Mouse (Mus musculus): ENCODE data around the gene Bpifb2.
A peak's percentile ranks its signal among the peaks of the same experiment; 100 is the strongest.
"Not testable (repeated sequence)": the region's sequence is repeated elsewhere in the genome, so short reads cannot be mapped to it uniquely, and the experiment has no call there.

The Bpifb2 gene

DNA sequence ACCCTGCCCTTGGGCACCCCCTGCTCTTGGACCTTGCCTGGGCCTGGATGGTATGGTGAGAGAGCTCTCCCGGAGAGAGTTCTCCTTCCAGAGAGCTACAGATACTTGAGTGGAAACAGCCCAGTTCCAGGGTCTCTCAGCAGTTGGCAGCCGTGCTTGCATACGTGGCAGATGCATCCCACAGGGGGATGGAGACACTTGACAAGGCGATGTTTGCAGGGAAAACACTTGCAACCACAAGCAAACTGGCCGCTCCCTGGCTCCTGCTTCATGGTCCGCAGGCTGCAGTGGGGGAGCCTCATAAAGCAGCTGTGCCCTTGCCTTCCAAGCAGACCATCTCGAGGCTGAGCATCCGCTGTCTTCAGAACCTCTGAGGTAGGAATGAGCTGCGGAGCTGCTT lies at the start of gene Bpifb2:
Bpifb2 (plus strand) TSS at position 301 of the 400 bp plus-strand sequence.
- no peak for DNase-seq (ENCODE audit: low spot score in 2 of 2)

DNA sequence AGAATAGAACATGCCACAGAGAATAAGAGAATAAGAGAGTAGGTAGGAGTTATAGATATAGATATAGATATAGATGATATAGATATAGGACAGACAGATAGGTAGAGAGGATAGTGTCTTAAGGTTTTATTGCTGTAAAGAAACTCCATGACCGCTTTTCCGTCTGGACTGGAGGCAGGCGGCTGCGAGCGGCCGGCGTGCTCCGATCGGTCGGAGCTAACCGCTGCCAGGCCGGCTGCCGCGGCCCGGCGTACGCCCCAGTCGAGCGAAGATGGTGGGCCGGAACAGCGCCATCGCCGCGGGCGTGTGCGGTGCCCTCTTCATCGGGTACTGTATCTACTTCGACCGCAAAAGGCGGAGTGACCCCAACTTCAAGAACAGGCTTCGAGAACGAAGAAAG lies 48.9 kb upstream of the Bpifb2 start:
- not testable (repeated sequence) for DNase-seq (ENCODE audit: low spot score in 2 of 2)

DNA sequence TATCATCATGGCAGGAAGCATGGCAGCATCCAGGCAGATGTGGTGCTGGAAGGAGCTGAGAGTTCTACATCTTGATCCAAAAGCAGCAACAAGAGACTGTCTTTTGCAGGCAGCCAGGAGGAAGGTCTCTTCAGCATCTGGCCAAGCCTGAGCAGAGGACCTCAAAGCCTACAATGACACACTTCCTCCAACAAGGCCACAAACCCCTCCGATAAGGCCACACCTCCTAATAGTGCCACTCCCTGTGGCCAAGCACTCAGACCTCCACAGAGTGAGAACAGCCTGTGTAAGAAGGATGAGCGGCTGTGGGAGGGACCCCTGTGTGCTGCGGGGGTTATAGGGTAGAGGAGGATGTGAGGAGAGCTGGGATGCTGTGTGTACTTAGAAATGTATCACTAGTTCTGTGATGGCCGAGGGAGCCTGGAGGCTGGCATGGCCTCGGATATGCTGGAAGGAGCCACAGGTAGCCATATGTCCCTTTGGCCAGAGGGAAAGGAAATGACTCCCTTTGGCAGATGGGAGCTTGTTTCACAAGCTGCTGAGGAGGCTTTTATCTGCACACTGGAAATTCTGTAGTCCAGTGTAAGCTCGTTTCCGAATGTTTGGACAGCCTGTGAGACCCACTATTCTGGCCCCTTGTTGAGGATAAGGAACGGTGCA lies 47.5 kb upstream of the Bpifb2 start:
- DNase-seq (ENCODE audit: low spot score in 2 of 2) = no peak

DNA sequence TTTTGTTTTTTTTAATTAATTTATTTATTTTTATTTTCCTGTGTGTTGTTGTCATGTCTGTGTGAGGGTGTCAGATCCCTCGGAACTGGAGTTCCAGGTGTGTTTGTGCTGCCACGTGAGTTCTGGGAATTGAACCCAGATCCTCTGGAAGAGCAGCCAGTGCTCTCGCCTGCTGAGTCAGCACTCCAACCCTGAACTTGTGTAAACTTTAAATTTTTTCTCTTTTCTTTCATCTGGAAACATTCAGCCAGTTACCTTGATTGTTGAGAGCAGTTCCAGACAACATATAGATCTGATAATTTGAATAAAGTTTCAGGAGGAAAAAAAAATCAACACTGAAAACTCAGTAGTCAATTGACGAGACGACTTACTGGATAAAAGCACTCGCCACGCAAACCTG lies 46.1 kb upstream of the Bpifb2 start:
- DNase-seq (ENCODE audit: low spot score in 2 of 2) = no peak

DNA sequence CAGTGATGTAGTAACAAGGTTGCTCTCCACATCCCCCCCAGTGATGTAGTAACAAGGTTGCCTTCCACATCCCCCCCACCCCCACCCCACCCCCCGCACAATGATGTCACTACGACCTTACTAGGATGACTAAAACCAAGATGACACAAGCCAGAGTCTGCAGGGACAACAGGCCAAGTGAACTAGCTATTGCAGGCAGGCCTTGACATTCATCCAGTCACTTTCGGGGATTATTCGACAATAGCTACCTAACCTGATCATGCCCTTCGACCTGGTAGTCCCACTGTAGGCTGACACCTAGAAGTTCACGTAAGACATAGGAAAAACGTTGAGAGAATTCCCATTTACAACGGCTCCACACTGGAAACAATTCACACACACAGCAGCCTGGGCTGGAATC lies 41.6 kb upstream of the Bpifb2 start:
- DNase-seq (ENCODE audit: low spot score in 2 of 2) = no peak

DNA sequence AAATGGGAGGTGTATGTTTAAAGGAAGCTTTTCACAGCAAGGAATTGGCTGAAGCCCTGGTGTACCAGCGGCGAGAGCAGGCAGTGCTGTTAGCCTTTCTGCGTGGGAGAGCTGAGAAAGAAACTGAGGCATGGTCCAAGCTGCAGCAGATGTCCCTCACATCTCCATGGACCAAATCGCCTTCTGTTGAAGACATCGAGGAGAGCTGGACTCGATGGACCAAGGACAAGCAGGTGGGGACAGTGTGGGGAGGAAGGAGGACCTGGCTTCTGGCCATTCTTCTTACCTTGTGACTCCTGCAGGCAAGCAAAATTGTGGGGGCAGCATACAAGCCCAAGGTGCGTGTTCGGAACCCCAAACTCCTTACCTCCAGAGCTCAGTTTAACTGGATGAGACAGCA lies 32.0 kb upstream of the Bpifb2 start:
- no peak for DNase-seq (ENCODE audit: low spot score in 2 of 2)

DNA sequence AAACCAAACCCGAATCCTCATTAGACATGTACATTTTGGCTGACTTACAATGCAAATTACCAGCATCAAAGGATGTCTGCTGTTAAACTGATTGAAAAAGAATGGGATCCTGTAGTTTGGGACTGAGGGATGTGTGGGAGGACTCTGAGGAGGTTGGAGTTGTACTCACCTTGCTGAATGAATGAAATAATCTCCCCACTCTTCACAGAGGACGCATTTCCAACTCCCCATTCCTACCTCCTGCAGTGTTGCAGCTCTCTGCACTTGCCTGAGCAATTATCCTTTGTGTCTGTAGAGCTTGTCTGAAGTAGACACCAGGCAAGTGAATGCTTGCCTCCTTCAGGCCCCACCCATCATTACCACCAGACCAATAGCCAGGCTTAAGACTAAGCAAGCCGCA lies 26.5 kb upstream of the Bpifb2 start:
- DNase-seq (ENCODE audit: low spot score in 2 of 2) = no peak

DNA sequence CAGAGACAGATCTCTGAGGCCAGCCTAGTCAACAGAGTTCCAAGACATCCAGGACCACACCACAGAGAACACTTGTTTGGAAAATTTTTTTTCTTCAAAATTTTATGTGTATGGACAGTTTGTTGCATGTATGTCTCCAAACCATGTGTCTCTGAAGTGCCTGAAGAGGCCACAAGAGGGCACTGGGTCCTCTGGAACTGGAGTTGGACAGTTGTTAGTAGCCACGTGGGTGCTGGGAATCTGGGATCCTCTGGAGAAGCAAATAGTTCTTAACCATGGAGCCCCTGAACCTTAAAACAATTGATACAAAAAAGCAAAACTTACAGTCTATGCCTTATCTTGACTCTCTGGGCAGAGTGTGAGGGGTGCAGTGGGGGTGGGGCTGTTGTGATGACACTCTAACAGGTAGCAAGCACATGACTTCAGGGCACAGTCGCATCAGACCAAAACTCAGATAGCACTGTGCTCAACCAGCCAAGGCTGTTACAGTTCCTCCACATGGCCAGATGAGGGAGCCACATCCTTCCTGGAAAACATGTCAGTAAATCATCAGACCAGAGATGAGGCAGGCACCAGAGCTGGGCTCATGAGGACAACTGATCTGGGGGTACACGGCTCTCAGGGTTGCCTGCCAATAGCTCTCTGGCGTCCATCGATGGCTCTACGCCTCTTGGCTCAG lies 24.4 kb upstream of the Bpifb2 start:
- DNase-seq (ENCODE audit: low spot score in 2 of 2) = no peak

DNA sequence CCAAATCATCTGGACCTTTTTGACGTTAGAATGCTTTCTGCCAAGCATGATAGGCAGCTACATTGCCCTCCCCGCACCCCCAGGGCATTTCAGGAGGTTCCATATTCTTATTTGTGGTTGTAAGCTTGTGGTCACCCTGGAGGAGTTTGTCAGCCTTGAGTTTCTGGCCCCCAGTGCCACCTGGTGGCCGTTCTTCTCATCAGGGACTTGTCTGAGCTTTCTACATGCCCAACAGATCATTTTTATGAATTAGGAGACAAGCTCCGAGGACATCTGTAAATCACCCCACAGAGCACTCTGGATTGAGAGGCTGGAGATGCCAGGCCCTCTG lies 23.9 kb upstream of the Bpifb2 start:
- peak; percentile 35 to 38 for DNase-seq (ENCODE audit: low spot score in 2 of 2)

DNA sequence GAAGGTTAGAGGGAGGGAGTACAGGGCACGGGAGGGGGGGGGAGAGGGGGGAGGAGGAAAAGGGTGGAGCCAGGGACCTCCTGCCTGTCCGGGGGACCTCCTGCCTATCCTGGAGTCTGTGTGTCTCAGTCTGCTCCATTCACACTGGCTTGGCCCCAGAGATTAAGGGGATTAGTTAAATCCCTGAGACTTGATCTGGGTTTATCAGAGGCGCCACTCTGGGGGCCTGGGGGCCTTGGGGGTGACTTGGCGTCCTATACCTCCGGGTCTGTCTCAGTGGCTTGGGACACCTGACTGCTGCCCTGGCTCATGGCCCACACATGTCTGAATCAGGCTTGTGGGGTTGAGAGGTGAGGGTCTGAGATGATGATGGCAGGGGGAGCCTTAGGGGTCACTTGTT lies 21.3 kb upstream of the Bpifb2 start:
- no peak for DNase-seq (ENCODE audit: low spot score in 2 of 2)

DNA sequence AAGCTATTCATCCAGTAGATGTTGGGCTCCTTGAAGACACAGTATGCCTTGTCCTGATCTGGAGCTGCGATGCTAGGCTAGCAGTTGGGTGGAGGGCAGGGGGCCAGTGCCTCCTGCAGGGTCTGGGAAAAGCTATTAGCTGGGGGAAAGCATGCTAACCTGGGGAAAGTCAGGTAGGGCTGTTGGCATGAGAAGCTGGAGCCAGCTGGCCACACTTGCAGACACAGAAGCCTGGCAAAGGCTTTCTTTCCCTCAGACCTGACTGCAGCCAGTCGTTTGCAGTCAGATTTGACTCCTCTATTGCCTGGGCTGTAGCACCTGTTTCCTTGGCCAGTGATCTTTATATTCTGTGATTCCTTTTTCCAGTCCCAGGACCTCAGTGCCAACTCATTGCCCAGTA lies 15.3 kb upstream of the Bpifb2 start:
- no peak for DNase-seq (ENCODE audit: low spot score in 2 of 2)

DNA sequence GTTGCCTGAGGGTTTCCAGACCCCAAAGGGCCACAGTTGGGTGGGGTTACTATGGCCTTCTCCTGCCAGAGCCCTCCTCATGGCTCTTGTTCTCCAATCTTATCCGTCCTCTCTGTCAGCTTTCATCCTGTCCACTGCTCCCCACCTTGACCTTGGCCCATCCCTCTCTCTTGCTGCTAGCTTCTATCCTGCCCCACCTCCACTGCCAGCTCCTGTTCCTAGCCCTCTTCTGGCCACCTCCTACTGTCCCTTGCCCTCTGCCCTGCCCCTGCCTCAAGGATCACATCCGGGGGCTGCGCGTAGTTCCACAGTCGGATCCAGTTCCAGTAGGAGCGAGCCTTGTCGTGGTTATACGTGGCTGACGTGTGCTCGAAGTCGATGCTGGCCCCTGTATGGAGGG lies 14.5 kb upstream of the Bpifb2 start:
- DNase-seq (ENCODE audit: low spot score in 2 of 2) = no peak

DNA sequence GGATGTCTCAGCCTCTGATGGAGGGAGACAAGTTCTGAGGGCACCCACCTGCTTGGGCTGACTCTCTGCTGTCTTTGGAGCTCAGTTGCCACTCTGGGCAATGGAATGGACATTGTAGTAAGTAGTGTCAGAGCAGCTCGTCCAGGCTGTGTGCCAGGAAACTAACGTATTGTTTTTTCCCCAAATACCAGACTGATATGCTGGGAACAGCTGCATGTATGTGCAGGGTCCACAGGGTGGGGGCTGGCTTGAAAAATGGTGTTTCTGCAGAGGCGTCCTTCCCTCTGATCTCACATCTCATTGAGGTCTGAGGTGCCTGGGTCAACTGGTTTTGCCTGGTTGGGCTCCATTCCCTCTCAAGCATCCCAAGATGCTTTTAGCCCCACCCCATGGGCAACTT lies 14.1 kb upstream of the Bpifb2 start:
- no peak for DNase-seq (ENCODE audit: low spot score in 2 of 2)

DNA sequence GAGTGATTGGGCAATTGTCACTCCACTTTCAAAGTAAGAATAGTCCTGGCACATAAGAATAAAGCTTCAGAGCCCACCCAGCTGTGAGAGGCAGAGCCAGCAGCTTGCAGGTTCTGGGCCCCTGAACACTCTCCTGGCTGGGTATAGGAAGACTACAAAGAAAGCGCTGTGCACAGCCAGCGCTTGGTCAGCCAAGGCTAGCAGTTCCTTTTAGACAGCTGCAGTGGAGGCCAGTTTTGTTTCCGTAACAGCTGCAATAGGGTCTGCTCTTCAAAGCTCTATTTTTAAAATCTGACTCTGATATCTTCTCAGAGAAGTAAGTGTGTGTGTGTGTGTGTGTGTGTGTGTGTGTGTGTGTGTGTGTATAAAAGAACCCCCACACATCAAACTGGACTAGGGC lies 12.9 kb upstream of the Bpifb2 start:
- DNase-seq (ENCODE audit: low spot score in 2 of 2) = no peak

DNA sequence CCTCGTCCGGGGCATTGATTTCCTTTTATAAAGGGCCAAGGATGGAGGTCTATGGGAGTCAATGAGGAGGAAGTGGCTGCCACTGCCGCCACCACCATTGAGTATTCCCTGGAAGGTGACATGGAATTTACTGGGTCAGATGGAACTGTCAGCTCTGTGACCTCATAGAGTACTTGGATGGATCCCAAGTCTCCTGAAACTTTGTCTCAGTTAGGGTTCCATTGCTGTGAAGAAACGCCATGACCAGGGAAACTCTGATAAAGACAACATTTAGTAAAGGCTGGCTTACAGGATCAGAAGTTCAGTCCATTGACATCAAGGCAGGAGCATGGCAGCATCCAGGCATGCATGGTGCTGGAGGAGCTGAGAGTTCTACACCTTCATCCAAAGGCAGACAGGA lies 3.9 kb upstream of the Bpifb2 start, which contains the start of gene Sun5:
Sun5 (minus strand) TSS at position 101 of the 400 bp plus-strand sequence.
- DNase-seq (ENCODE audit: low spot score in 2 of 2) = no peak

DNA sequence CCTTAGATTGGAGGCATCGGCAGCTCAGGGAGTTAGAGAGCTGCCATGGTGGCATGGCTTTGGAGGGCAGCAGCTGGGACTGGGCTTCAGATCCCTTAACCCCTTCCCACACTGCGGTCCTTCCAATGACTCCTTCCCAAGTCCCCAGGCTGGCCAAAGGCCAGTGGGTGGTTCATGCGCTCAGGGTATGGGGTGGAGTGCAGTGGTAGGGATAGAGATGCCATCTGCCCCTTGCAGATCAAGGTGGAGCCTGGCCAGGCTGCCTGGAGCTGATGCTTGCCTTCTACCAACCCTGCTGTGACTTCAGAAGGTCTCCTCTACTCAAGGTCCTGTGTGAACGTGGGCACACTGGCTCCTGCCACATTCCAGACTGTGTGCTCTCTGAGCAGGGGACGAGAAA lies 24.3 kb downstream of the Bpifb2 start:
- no peak for DNase-seq (ENCODE audit: low spot score in 2 of 2)

DNA sequence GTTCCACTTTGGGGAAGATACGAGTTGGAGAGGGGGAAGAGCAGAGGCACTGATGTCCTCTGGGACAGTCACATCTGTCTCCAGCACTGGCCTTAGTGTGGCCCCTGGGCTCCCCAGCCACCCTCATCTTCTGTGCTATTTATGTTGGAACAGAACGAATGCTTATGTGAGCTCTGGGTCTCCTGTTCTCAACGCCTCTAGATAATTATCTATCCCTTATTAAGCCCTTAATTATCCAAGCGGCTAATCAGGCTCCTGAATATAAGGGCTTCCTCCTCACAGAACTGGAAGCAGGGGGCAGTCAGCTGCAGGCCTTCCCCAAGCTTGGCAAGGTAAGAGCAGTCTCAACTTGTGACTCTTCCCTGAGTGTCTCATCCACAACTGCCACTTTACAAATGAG lies 25.2 kb downstream of the Bpifb2 start, which contains the start of gene Bpifb6:
Bpifb6 (plus strand) TSS at position 301 of the 400 bp plus-strand sequence.
- no peak for DNase-seq (ENCODE audit: low spot score in 2 of 2)

DNA sequence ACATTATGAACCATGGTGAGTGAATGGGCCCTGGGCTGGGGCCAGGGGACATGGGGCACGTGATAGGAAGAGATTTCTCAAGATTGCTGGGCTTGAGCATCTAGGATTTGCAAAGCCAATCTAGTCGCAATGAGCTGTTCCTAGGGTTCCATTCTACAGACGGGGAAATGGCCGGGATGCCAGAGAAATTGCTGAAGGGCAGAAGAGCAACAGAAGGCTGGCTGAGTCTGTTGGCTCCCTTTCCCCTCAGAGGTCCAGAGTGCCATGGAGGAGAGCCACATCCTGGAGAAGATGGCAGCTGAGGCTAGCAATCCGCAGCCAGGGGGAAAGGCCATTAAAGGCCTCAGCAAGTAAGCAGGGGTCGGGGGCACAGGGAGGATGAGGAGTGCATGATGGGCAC lies 27.9 kb downstream of the Bpifb2 start:
- no peak for DNase-seq (ENCODE audit: low spot score in 2 of 2)

DNA sequence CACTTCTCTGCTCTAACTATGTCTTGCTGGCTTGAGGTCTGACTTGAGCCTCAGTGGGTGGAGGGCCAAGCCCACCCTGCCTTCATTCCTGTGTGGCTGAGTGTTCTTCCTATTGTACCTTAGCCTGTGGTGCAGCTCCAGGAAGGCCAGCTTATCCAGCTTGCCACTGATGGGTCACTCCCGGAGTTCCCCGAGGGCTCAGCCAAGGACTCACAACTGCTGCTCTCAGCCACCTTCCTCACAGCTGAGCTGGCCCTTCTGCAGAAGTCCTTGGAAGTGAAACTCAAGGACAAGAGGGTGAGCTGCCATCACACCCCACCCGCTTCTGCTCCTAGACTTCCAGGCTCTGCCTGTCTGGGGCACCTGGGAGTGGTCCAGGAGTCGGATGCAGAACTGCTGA lies 31.8 kb downstream of the Bpifb2 start:
- DNase-seq (ENCODE audit: low spot score in 2 of 2) = no peak

DNA sequence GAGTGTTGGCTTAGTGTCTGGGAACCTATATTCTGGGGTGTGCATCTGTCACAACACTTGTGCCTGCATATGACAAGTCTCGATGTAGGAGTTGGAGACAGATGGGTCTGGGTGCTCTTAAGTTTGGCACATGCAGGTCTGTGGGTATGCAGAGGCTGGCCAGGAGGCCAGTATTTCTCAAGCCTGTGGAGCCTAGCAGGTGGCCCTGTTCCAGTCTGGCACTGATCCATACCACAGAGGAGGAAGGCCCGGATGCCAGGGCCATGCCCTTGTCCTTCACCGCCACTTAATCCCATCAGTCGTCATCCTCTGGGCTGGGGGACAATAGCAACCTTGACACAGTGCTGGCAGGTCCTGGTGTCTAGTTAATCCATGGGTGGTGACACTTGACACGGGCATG lies 39.3 kb downstream of the Bpifb2 start:
- no peak for DNase-seq (ENCODE audit: low spot score in 2 of 2)

DNA sequence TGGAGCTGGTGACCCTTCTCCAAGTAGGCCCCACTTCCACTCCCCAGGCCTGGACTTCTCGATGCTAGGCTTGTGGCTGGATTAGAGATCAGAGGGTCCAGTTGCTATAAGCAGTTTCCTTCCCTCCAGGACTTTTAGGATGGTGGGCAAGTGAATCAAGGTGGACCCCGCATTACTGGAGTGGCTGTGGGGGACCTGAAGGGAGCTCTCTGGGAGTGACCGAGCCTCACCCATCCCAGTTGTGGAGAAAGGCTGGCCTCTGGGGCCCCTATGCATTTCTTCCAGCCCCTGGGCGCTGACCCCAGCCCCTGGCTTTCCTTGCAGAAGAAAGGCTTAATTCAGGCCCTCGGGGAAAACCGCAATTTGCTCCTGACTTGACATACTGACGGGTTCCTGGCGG lies 43.1 kb downstream of the Bpifb2 start, which contains the start of gene Bpifb3:
Bpifb3 (plus strand) TSS at position 301 of the 400 bp plus-strand sequence.
- DNase-seq (ENCODE audit: low spot score in 2 of 2) = no peak

DNA sequence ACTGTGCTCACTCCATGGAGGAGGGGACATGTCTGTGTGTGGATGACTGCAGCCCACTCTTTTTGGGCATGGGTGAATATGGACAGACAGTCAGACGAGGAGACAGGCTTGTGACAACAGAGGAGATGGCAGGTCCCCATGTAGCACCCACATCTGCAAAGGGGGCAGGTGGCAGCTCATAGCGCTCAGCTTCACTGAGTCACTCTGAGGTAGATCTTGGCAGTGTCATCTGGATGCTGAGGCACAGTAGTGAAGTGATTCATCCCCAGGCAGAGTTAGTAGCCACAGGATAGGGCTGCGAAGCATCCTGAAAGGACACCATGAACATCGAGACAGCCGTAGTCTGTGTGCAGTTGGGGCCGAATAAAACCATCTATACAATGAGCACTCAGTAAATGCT lies 46.4 kb downstream of the Bpifb2 start:
- DNase-seq (ENCODE audit: low spot score in 2 of 2) = peak in 1 of 2 experiments; percentile 4

DNA sequence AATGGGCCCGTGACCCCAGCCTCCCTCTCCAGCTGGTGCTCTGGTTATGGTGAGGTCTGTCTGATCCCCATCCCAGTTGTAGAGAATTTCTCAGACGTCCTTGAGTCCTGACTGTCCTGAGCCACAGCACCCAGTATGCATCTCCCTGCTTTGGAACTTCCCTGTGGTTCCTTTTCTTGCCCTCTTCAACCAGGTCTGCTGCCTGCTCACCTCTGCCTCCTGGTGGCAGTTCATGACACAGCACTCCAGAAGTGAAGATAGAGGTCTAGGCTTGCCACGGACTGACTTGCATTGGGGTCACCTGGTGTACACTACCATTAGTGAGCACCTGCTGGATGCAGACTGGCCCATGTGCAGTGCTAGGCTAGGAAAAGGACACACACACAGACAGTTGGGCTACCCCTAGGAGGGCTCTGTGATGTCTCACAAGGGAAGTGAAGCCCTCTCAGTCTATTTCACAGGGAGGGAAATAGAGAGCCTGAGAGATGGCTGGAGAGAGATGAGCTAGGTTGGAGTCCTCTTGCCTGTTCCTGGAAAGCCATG lies 55.1 kb downstream of the Bpifb2 start:
- DNase-seq (ENCODE audit: low spot score in 2 of 2) = peak; percentile 27 to 30
